Mouse (Mus musculus) liver, adult 2 months (tissue): ENCODE results near the gene Lrrc1. TPM values are rescaled to one million over a fixed set of nuclear protein-coding genes. Genes with fewer than 3 reads are reported as not detected.

Source experiments
- DNase-seq: peaks from one replicate; pipeline ENCODE4 v3.0.0-alpha.2; 2011; ENCODE audit warnings: low read depth, low spot score; ENCODE audit errors: extremely low read depth
- H3K27ac ChIP-seq: fragments of 200-500 bp; replicated peaks from 2 replicates; pipeline ENCODE4 v1.5.1; 2012; ENCODE audit warnings: low read depth, mild to moderate bottlenecking, control low read depth, inconsistent platforms, low read length; ENCODE audit not compliant: insufficient read depth
- H3K27me3 ChIP-seq: fragments of 200-500 bp; 2 replicates; pipeline ENCODE4 v1.6.1; 2012; ENCODE audit warnings: mild to moderate bottlenecking, moderate library complexity, low read length, inconsistent platforms; ENCODE audit not compliant: control insufficient read depth, insufficient read depth
- H3K36me3 ChIP-seq: fragments of 200-500 bp; 2 replicates; pipeline ENCODE4 v1.6.1; 2012; ENCODE audit warnings: low read length, inconsistent platforms; ENCODE audit not compliant: control insufficient read depth, insufficient read depth
- H3K4me1 ChIP-seq: fragments of 200-500 bp; 2 replicates; pipeline ENCODE4 v1.6.1; 2011; ENCODE audit warnings: low read length; ENCODE audit not compliant: control insufficient read depth, insufficient read depth
- H3K4me3 ChIP-seq: fragments of 200-500 bp; 2 replicates; pipeline ENCODE4 v1.5.1; 2011; ENCODE audit warnings: low read depth, mild to moderate bottlenecking, control low read depth, low read length, moderate library complexity; ENCODE audit not compliant: insufficient read depth
- H3K79me2 ChIP-seq: fragments of 200-500 bp; 2 replicates; pipeline ENCODE4 v1.6.1; 2012; ENCODE audit warnings: inconsistent platforms, mild to moderate bottlenecking, low read length, moderate library complexity; ENCODE audit not compliant: control insufficient read depth, insufficient read depth
- H3K9ac ChIP-seq: fragments of 200-500 bp; 2 replicates; pipeline ENCODE4 v1.6.1; 2012; ENCODE audit warnings: low read depth, mild to moderate bottlenecking, control low read depth, inconsistent platforms, low read length
- CTCF ChIP-seq: fragments of 200-500 bp; IDR thresholded peaks from 2 replicates; pipeline ENCODE4 v1.5.1; 2011; ENCODE audit warnings: low read depth, low read length, control low read depth
- POLR2A ChIP-seq: fragments of 200-500 bp; IDR thresholded peaks from 2 replicates; pipeline ENCODE4 v1.6.1; 2011; ENCODE audit warnings: low read length, control low read depth; ENCODE audit not compliant: insufficient read depth; ENCODE audit errors: extremely low read depth
- WGBS: fragments of 180-500 bp; shearing (Covaris S2); methylation state at CpG from one replicate; pipeline ENCODE4 v1.1.7; 2018; 5-methylcytosine and 5-hydroxymethylcytosine counted together
- polyA plus RNA-seq: library from polyadenylated mRNA; depleted of rRNA; stranded (reverse); fragments of >200 nt; gene quantifications from 2 replicates; pipeline ENCODE4 v1.2.3, GENCODE M21; 2012
- total RNA-seq: library from RNA; depleted of rRNA; stranded (reverse); fragments of >200 nt; gene quantifications from 2 replicates; pipeline ENCODE4 v1.2.3, GENCODE M21; 2014

Gene Lrrc1
- total and polyA plus RNA-seq, 2 experiments = 0.40 to 1.4 TPM

GRCm38 (mm10) chr9:77403961-77404360, 140.7 kb downstream of the Lrrc1 start:
- Histone ChIP-seq H3K27me3 (no peaks in the 10 kb centered on the region), H3K79me2 (no peaks in the 10 kb centered on the region), H3K36me3 (no peaks in the 10 kb centered on the region), H3K9ac (no peak overlapping the region), H3K27ac (no peak overlapping the region), H3K4me1 (no peaks in the 10 kb centered on the region), H3K4me3 (no peak overlapping the region)
- TF ChIP-seq POLR2A (no peak), CTCF (no peak)
- WGBS = 78% methylated on average over 6 of the region's 6 CpGs
- DNase-seq = no peak

GRCm38 (mm10) chr9:77402971-77403370, 141.7 kb downstream of the Lrrc1 start:
- TF ChIP-seq CTCF (no peak), POLR2A (no peak)
- whole genome bisulfite sequencing = 96% methylated on average over 1 of the region's 1 CpGs
- Histone ChIP-seq H3K79me2 (no peaks in the 10 kb centered on the region), H3K36me3 (no peaks in the 10 kb centered on the region), H3K4me3 (no peak overlapping the region), H3K27me3 (no peaks in the 10 kb centered on the region), H3K9ac (no peak overlapping the region), H3K27ac (no peak overlapping the region), H3K4me1 (no peaks in the 10 kb centered on the region)
- DNase-seq = no peak

DNA sequence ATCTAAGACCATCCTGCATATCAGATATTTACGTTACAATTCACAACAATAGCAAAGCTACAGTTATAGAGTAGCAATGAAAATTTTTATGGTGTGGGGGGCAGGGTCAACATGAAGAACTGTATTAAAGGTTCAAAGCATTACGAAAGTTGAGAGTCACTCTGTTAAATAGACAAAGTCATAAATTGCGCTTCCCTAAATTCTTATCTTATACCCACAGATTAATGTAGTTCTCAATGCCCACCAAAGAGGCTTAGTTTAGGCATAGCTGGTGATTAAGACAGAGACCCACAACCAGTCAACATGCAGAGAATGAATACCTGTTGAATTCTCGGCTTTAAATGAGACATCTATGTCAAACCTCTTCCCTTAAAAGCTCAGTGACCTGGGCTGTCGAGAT, 144.9 kb downstream of the Lrrc1 start:
- Histone ChIP-seq H3K4me3 (no peak overlapping the region), H3K9ac (no peak overlapping the region), H3K27ac (no peak overlapping the region), H3K79me2 (no peaks in the 10 kb centered on the region), H3K36me3 (no peaks in the 10 kb centered on the region), H3K4me1 (no peaks in the 10 kb centered on the region), H3K27me3 (no peaks in the 10 kb centered on the region)
- 93% methylated on average over 5 of the region's 5 CpGs for WGBS
- DNase-seq = no peak
- TF ChIP-seq POLR2A (no peak), CTCF (no peak)

- WGBS = 78% methylated on average over 13 of the region's 13 CpGs
- no peak overlapping the region for H3K9ac ChIP-seq
- no peaks in the 10 kb centered on the region for H3K79me2 ChIP-seq
- no peaks in the 10 kb centered on the region for H3K36me3 ChIP-seq
- no peak overlapping the region for H3K27ac ChIP-seq
- H3K4me3 ChIP-seq = no peak overlapping the region
- no peaks in the 10 kb centered on the region for H3K27me3 ChIP-seq
- H3K4me1 ChIP-seq = no peaks in the 10 kb centered on the region
- no peak for TF ChIP-seq CTCF
- TF ChIP-seq POLR2A = no peak
- no peak for DNase-seq
These were observed 145.6 kb downstream of the Lrrc1 start for GRCm38 (mm10) chr9:77398856-77399631.

DNA sequence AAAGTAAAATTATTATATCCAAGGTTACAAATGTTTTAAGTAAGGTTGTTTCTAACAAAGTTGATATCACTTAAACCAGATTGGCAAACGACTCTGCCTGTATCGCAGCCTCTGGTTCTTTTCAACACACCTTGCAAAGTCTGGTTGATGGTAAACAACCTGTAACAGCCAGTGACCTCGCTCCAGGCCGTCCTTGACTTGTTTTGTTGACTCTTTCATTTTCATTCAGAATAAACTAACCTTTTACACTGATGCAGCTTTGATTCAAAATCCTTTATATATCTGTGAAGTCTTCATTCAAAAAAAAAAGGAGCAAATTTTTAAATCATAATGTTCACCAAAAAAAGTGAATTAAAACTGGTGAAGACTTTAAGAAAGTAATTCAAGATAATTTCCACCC, 147.6 kb downstream of the Lrrc1 start:
- Histone ChIP-seq H3K9ac (no peak overlapping the region), H3K4me3 (no peak overlapping the region), H3K79me2 (no peaks in the 10 kb centered on the region), H3K27me3 (no peaks in the 10 kb centered on the region), H3K27ac (no peak overlapping the region), H3K4me1 (no peaks in the 10 kb centered on the region), H3K36me3 (no peaks in the 10 kb centered on the region)
- TF ChIP-seq POLR2A (no peak), CTCF (no peak)
- 19% methylated on average over 4 of the region's 4 CpGs for WGBS
- DNase-seq = no peak

GRCm38 (mm10) chr9:77391248-77391647, 153.4 kb downstream of the Lrrc1 start:
- no peak overlapping the region for H3K4me3 ChIP-seq
- DNase-seq = no peak
- H3K27ac ChIP-seq = no peak overlapping the region
- no peak for TF ChIP-seq POLR2A
- TF ChIP-seq CTCF = no peak
- H3K36me3 ChIP-seq = no peaks in the 10 kb centered on the region
- H3K4me1 ChIP-seq = no peaks in the 10 kb centered on the region
- WGBS = 92% methylated on average over 10 of the region's 10 CpGs
- H3K9ac ChIP-seq = no peak overlapping the region
- no peaks in the 10 kb centered on the region for H3K27me3 ChIP-seq
- no peaks in the 10 kb centered on the region for H3K79me2 ChIP-seq
